Mouse (Mus musculus) G1E (cell line): ENCODE results near the gene Rhox7a. TPM values are rescaled to one million over a fixed set of nuclear protein-coding genes. Genes with fewer than 3 reads are reported as not detected.

Experiments used
- ATAC-seq: 2 replicates; pipeline ENCODE4 v1.8.0; 2016; ENCODE audit warnings: mild to moderate bottlenecking; ENCODE audit not compliant: insufficient number of reproducible peaks, poor library complexity, low FRiP score, severe bottlenecking; ENCODE audit errors: extremely low read depth
- DNase-seq: peaks from one replicate; pipeline ENCODE4 v3.0.0; 2012; ENCODE audit warnings: low spot score
- H3K27me3 ChIP-seq: 2 replicates; pipeline ENCODE4 v1.6.1; 2012; ENCODE audit warnings: mild to moderate bottlenecking, low read length, inconsistent platforms; ENCODE audit not compliant: insufficient read depth
- H3K36me3 ChIP-seq: replicated peaks from 2 replicates; pipeline ENCODE3; 2012; ENCODE audit warnings: mild to moderate bottlenecking, inconsistent platforms
- H3K4me1 ChIP-seq: 2 replicates; pipeline ENCODE4 v1.6.1; 2012; ENCODE audit warnings: low read depth, low read length, inconsistent platforms, mixed read lengths; ENCODE audit not compliant: insufficient read depth
- H3K4me3 ChIP-seq: 2 replicates; pipeline ENCODE4 v1.5.1; 2012; ENCODE audit warnings: low read depth, mild to moderate bottlenecking, inconsistent platforms, low read length, moderate library complexity, mixed read lengths
- H3K9me3 ChIP-seq: replicated peaks from 2 replicates; pipeline ENCODE4 v1.6.1; 2012; ENCODE audit warnings: inconsistent platforms
- CTCF ChIP-seq: IDR thresholded peaks from 2 replicates; pipeline ENCODE4 v1.5.1; 2012; ENCODE audit warnings: low read depth, low read length, inconsistent platforms, mixed read lengths
- GATA1 ChIP-seq: IDR thresholded peaks from 2 replicates; pipeline ENCODE4 v1.6.1; 2012; ENCODE audit warnings: borderline replicate concordance, low read length, inconsistent platforms, mixed read lengths
- GATA2 ChIP-seq: IDR thresholded peaks from 2 replicates; pipeline ENCODE4 v1.6.1; 2012; ENCODE audit warnings: low read depth, low read length, inconsistent platforms, borderline replicate concordance
- POLR2AphosphoS5 ChIP-seq: IDR thresholded peaks from 2 replicates; pipeline ENCODE4 v1.6.1; 2012; ENCODE audit warnings: low read depth, low read length, inconsistent platforms; ENCODE audit not compliant: insufficient replicate concordance
- TAL1 ChIP-seq: conservative IDR thresholded peaks from 2 replicates; pipeline ENCODE4 v1.6.1; 2012; ENCODE audit warnings: low read depth, low read length, inconsistent platforms, mixed read lengths
- polyA plus RNA-seq: library from polyadenylated mRNA; stranded (reverse); fragments of >175 nt; gene quantifications from 2 replicates; pipeline ENCODE4 v1.2.3, GENCODE M21; 2012
- total RNA-seq, 2 experiments: library from RNA; stranded (forward) in 1 of 2; stranded (reverse) in 1 of 2; fragments of 200-1000 nt in 1 of 2; fragments of >200 nt in 1 of 2; fragmentation: Nextera tagmentation in 1 of 2; gene quantifications; 2 replicates each; pipeline ENCODE4 v1.2.3; 2014 to 2017

The Rhox7a gene
- total and polyA plus RNA-seq, 3 experiments: not detected

DNA sequence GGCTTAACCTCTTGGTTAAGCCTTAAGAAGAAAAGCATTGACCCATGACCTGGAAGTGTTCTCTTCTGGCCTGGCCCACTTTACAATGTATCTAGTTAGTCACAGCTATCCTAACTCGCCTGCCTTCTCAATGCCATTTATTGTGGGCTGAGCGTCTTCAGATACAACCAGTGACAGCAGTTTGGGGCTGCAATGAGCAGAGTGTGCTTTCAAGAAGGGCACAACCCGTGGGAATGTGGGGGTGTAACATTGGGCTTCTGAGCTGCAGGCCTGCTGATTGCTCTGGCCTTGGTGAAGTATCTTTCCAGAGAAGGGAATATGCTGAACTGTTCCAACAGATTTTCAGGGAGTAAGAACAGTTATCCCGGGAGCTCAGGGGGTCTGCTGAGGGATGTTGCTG, 47.4 kb downstream of the Rhox7a start, which contains the start of gene Rhox8:
Gene Rhox8, minus strand, starts transcription at position 101 of the 400 bp plus-strand sequence.
- no peaks in the 10 kb centered on the region for H3K4me1 ChIP-seq
- H3K27me3 ChIP-seq: no peaks in the 10 kb centered on the region
- H3K9me3 ChIP-seq: no peaks in the 10 kb centered on the region
- TF ChIP-seq CTCF (no peak), GATA2 (no peak), TAL1 (no peak), GATA1 (no peak), POLR2AphosphoS5 (no peak)
- ATAC-seq (no peak), DNase-seq (no peak)
- no peak within 1 kb of the TSS for H3K4me3 ChIP-seq
- no peaks in the 10 kb centered on the region for H3K36me3 ChIP-seq

Other genes starting within 250 kb of the Rhox7a start
- gene Rhox4f, start 224.0 kb upstream of the Rhox7a start, total RNA-seq (2014; fragmentation: Nextera tagmentation): not detected in 2 replicates
- gene Rhox4f, start 224.0 kb upstream of the Rhox7a start, total RNA-seq (2017): not detected in 2 replicates
- gene Rhox4f, start 224.0 kb upstream of the Rhox7a start, polyA plus RNA-seq: not detected in 2 replicates
- not detected in 2 replicates for gene Rhox3g, start 203.1 kb upstream of the Rhox7a start, total RNA-seq (2014; fragmentation: Nextera tagmentation)
- not detected in 2 replicates for gene Rhox3g, start 203.1 kb upstream of the Rhox7a start, total RNA-seq (2017)
- not detected in 2 replicates for gene Rhox3g, start 203.1 kb upstream of the Rhox7a start, polyA plus RNA-seq
- not detected in 2 replicates for gene Rhox2g, start 188.2 kb upstream of the Rhox7a start, total RNA-seq (2014; fragmentation: Nextera tagmentation)
- gene Rhox2g, start 188.2 kb upstream of the Rhox7a start, total RNA-seq (2017): not detected in 2 replicates
- not detected in 2 replicates for gene Rhox2g, start 188.2 kb upstream of the Rhox7a start, polyA plus RNA-seq
- gene Rhox4g, start 180.4 kb upstream of the Rhox7a start, total RNA-seq (2014; fragmentation: Nextera tagmentation): not detected in 2 replicates
- gene Rhox4g, start 180.4 kb upstream of the Rhox7a start, total RNA-seq (2017): 0.16 TPM in 1 of 2 replicates, not detected in the other
- gene Rhox4g, start 180.4 kb upstream of the Rhox7a start, polyA plus RNA-seq: not detected in 2 replicates
- not detected in 2 replicates for gene Rhox3h, start 162.9 kb upstream of the Rhox7a start, total RNA-seq (2014; fragmentation: Nextera tagmentation)
- gene Rhox3h, start 162.9 kb upstream of the Rhox7a start, total RNA-seq (2017): not detected in 2 replicates
- gene Rhox3h, start 162.9 kb upstream of the Rhox7a start, polyA plus RNA-seq: not detected in 2 replicates
- not detected in 2 replicates for gene Rhox2h, start 158.4 kb upstream of the Rhox7a start, total RNA-seq (2014; fragmentation: Nextera tagmentation)
- 0.60 and 0.93 TPM in 2 replicates for gene Rhox2h, start 158.4 kb upstream of the Rhox7a start, total RNA-seq (2017)
- 0.07 TPM in 1 of 2 replicates, not detected in the other for gene Rhox2h, start 158.4 kb upstream of the Rhox7a start, polyA plus RNA-seq
- not detected in 2 replicates for gene Rhox5, start 26.8 kb upstream of the Rhox7a start, total RNA-seq (2014; fragmentation: Nextera tagmentation)
- gene Rhox5, start 26.8 kb upstream of the Rhox7a start, total RNA-seq (2017): 0.41 and 2.0 TPM in 2 replicates
- 0.21 and 0.41 TPM in 2 replicates for gene Rhox5, start 26.8 kb upstream of the Rhox7a start, polyA plus RNA-seq
- not detected in 2 replicates for gene Rhox6, start 4.8 kb upstream of the Rhox7a start, total RNA-seq (2014; fragmentation: Nextera tagmentation)
- not detected in 2 replicates for gene Rhox6, start 4.8 kb upstream of the Rhox7a start, total RNA-seq (2017)
- gene Rhox6, start 4.8 kb upstream of the Rhox7a start, polyA plus RNA-seq: not detected in 2 replicates
- 44.2 TPM in 1 of 2 replicates, not detected in the other for gene Rhox8, start 47.3 kb downstream of the Rhox7a start, total RNA-seq (2014; fragmentation: Nextera tagmentation)
- gene Rhox8, start 47.3 kb downstream of the Rhox7a start, total RNA-seq (2017): not detected in 2 replicates
- gene Rhox8, start 47.3 kb downstream of the Rhox7a start, polyA plus RNA-seq: not detected in 2 replicates
- gene Rhox7b, start 65.5 kb downstream of the Rhox7a start, total RNA-seq (2014; fragmentation: Nextera tagmentation): not detected in 2 replicates
- not detected in 2 replicates for gene Rhox7b, start 65.5 kb downstream of the Rhox7a start, total RNA-seq (2017)
- gene Rhox7b, start 65.5 kb downstream of the Rhox7a start, polyA plus RNA-seq: not detected in 2 replicates
- not detected in 2 replicates for gene Rhox9, start 70.1 kb downstream of the Rhox7a start, total RNA-seq (2014; fragmentation: Nextera tagmentation)
- gene Rhox9, start 70.1 kb downstream of the Rhox7a start, total RNA-seq (2017): 0.16 TPM in 1 of 2 replicates, not detected in the other
- not detected in 2 replicates for gene Rhox9, start 70.1 kb downstream of the Rhox7a start, polyA plus RNA-seq
- not detected in 2 replicates for gene Btg1-ps1, start 187.1 kb downstream of the Rhox7a start, total RNA-seq (2014; fragmentation: Nextera tagmentation)
- not detected in 2 replicates for gene Btg1-ps1, start 187.1 kb downstream of the Rhox7a start, total RNA-seq (2017)
- gene Btg1-ps1, start 187.1 kb downstream of the Rhox7a start, polyA plus RNA-seq: not detected in 2 replicates
- not detected in 2 replicates for gene Btg1-ps2, start 211.4 kb downstream of the Rhox7a start, total RNA-seq (2014; fragmentation: Nextera tagmentation)
- not detected in 2 replicates for gene Btg1-ps2, start 211.4 kb downstream of the Rhox7a start, total RNA-seq (2017)
- gene Btg1-ps2, start 211.4 kb downstream of the Rhox7a start, polyA plus RNA-seq: not detected in 2 replicates
- not detected in 2 replicates for gene Rhox10, start 234.8 kb downstream of the Rhox7a start, total RNA-seq (2014; fragmentation: Nextera tagmentation)
- gene Rhox10, start 234.8 kb downstream of the Rhox7a start, total RNA-seq (2017): not detected in 2 replicates
- not detected in 2 replicates for gene Rhox10, start 234.8 kb downstream of the Rhox7a start, polyA plus RNA-seq